Mouse (Mus musculus) T-helper 17 cell (primary cell): Measurements from ENCODE around the gene Ahcyl2.

Experiments used
- in situ Hi-C, 2 experiments: fragments of 300-600 bp; cut with MboI, MseI; formaldehyde crosslinking; loops; 1 replicate in 1 of 2; 2 replicates in 1 of 2; pipeline ENCODE4 v1.15.1; 2025; ENCODE audit warnings: high pct_unique_total_duplicates in 2 of 2

Gene Ahcyl2

DNA sequence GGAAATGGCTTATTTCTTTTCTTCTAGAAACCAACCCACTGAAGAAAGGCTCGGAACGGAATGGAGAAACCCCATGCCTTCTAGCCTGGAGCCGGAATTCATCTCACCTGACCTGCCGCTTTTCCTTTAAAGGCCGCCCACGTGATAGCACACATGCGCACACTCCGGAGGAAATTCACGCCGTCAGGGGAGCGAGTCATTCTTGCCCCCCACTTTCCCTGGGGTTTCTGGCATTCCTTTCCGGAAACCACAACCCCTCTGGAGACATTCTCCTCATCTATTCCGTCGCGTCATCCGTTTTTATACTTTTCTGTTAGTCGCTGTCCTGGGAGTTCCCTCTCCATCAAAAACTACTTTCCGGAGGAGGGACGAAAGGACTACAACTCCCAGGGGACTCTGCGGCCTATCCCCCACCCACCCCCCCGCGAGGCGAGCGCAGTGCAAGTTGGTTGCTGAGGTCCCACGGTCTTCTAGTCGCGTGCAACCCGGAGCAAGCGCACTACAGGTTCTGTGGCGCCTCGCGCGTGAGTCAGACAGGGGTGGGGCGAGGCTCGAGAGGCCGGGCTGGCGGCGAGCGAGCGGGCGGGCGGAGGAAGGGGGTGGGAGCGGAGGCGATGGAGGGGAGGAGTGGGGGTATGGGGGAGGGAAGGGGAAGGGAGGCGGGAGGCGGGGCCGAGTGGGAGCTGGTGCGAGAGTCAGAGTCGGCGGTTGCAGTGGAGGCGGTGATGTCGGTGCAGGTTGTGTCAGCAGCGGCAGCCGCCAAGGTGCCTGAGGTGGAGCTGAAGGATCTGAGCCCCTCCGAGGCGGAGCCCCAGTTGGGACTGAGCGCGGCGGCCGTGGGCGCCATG is at the start of gene Ahcyl2:
TSS of gene Ahcyl2 (plus strand) at position 199 of the 848 bp plus-strand sequence.
- in situ Hi-C loops = loop anchor here (5.0 to 10.0 kb wide), 4 partner anchors 34 to 437 kb away; no protein-coding TSS in a partner anchor

- in situ Hi-C loops = no loop called here
Measured at GRCm38 (mm10) chr6:29718894-29719329, 48.9 kb upstream of the Ahcyl2 start.

GRCm38 (mm10) chr6:29721890-29722289 is 45.9 kb upstream of the Ahcyl2 start:
- in situ Hi-C loops = no loop called here

GRCm38 (mm10) chr6:29726576-29727200 is 41.1 kb upstream of the Ahcyl2 start:
- in situ Hi-C loops = no loop called here

DNA sequence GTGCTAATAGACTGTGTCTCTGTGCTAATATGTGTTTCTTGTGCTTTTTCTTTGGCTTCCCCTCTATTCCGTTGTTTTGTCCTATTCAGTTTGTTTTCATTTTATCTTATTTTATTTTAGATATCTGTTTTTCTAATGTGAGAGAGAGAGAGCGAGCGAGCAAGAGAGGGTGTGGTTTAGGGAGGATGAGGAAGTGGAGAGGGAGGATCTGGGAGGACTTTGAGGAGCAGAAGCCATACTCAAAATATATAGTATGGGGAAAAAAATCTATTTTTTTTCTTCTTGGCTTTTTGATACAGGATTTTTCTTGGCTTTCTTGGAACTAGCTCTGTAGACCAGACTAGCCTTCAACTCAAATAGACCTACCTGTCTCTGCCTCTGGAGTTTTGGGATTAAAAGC is 39.8 kb upstream of the Ahcyl2 start:
- in situ Hi-C loops = no loop called here

- in situ Hi-C loops = no loop called here
Measured at GRCm38 (mm10) chr6:29729491-29729890, 38.3 kb upstream of the Ahcyl2 start.

DNA sequence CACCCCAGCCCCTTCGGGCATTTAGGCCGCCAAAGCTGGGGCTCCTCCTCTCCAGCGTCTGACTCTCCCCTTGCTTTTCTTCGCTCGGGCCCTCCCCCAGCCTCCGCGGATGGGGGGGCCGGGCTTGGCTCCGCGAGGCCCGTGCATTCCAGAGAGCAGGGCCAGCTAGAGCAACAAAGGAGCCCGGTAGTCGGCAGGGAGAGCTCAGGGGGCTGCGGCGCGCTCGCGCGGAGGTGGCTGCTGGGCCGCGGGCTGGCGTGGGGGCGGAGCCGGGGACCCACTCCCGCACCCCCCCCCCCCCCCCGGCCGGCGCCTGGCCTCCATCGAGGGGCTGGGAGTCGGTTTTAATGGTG is 32.5 kb upstream of the Ahcyl2 start, which contains the start of gene Smo:
TSS of gene Smo (plus strand) at position 168 of the 353 bp plus-strand sequence.
- in situ Hi-C loops = no loop called here

GRCm38 (mm10) chr6:29735689-29736451 is 31.9 kb upstream of the Ahcyl2 start:
- in situ Hi-C loops = no loop called here

DNA sequence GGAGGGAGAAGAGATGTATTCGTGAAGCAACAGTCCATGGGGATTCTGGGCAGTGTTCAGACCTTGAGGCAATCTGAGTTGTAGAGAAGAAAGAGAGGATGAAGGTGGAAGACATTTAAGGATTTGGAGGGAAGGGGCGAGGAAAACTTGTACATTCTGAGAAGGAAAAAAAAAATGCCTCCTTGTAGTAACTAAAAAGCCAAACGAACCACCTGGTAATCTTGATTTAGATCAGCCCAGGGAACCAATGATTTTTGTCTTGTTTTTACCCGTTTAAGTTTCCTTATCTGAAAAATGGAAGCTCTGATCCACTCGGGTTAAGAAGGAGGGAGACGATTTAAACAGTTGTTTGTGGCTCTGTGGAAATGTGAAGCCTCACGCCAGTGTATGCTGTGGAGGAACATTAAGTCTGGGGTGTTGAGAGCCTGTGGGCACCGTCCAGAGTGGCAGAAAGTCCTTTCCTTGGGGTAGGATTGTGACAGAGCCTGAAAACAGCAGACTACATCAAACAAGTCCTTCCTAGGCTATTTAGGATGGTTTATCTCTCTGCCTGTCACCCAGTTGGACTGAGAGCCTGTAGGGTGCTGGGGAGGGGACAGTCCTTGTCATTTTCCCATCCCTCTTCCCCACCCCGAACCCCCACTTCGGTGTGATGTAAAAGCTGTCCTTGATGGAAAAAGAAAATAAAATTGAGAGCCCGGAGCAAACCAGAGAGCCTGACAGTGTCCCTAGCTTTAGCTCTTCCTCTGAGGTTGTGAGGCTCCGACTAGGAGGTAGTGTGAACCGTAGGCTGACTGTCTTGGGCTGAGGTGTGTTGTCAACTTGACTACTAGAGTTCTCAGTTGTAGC is 31.0 kb upstream of the Ahcyl2 start:
- in situ Hi-C loops = no loop called here

- in situ Hi-C loops = no loop called here
Measured at GRCm38 (mm10) chr6:29751466-29752152, 16.2 kb upstream of the Ahcyl2 start.

DNA sequence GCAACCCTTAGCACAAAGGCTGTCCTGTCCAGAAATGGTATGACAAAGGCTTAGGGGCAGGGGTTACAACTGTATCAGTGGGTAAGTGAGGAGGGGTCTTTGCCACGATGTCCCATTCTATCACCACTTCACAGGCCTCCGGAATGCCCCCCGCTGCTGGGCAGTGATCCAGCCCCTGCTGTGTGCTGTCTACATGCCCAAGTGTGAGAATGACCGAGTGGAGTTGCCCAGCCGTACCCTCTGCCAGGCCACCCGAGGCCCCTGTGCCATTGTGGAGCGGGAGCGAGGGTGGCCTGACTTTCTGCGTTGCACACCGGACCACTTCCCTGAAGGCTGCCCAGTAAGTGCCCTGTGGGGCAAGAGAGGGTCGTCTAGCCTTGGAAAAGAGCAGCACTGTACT is 14.5 kb upstream of the Ahcyl2 start:
- in situ Hi-C loops = no loop called here

GRCm38 (mm10) chr6:29756001-29756400 is 11.8 kb upstream of the Ahcyl2 start:
- in situ Hi-C loops = no loop called here

DNA sequence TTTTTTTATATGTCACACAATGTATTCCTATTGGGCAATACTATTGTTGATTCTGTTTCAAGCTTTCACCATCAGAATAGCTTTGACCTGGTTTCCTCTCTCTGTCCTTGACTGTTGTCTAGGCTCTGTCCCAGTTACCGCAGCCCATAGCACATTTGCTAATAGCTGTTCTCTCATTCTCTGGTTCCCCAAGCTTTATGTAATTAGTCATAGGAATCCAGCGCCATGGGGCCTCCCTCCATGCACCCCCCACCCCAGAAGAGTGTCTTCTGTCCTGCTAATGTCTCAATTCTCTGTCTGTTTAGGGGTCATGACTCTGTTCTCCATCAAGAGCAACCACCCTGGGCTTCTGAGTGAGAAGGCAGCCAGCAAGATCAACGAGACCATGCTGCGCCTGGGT is 11.3 kb upstream of the Ahcyl2 start:
- in situ Hi-C loops = no loop called here

GRCm38 (mm10) chr6:29758417-29758816 is 9.4 kb upstream of the Ahcyl2 start:
- in situ Hi-C loops = no loop called here

GRCm38 (mm10) chr6:29759012-29759679 is 8.7 kb upstream of the Ahcyl2 start:
- in situ Hi-C loops = no loop called here

DNA sequence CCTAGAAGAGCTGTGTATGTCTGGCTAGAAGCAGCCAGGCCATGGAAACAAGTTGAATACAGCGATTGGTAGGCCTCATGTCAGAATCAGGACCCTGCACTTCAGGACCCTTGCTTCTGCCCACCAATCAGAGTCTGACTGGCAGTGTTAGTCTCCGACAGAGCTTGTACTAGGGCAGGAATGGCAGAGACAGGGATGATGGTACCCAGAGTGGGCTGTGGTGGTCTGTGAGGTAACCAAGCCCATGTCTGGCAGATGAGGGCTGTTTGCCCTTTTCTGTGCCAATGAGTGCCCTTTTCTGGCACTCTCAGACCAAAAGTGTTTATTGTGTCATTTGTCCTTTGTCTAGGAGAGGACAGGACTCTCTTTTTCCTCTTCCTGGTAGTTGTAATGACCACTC is 7.4 kb upstream of the Ahcyl2 start:
- in situ Hi-C loops = loop anchor here (5.0 to 10.0 kb wide), 3 partner anchors 48 to 444 kb away; no protein-coding TSS in a partner anchor

DNA sequence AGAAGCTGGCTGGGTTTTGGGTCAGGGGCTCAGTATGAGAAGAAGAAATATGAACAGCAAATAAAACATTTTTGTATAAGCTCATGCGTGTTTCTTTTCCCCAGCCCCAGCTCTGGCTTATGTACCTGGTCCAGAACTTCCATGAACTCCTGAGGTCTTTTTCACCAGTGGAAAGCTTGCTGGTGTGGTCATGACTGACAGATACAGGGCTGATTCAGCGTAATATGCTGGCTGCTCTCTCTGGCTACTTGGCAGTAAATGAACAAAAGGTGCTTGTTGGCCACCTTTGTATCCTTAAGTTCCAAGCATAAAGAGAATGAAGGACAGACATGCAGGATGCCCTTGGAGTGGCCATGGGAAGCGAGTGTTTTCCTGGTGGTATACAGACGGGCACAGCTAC is 6.5 kb upstream of the Ahcyl2 start:
- in situ Hi-C loops = loop anchor here (5.0 to 10.0 kb wide), 3 partner anchors 49 to 444 kb away; no protein-coding TSS in a partner anchor

- in situ Hi-C loops = loop anchor here (5.0 to 10.0 kb wide), 3 partner anchors 50 to 442 kb away; no protein-coding TSS in a partner anchor
Measured at GRCm38 (mm10) chr6:29762524-29762923, 5.3 kb upstream of the Ahcyl2 start.

- in situ Hi-C loops = loop anchor here (5.0 to 10.0 kb wide), 4 partner anchors 35 to 438 kb away; no protein-coding TSS in a partner anchor
Measured at GRCm38 (mm10) chr6:29766874-29767273, 937 bp upstream of the Ahcyl2 start.
